In genomic region chr11:67903756-67904155, GRCm38 (mm10) we compare ENCODE assay signal across 36 mouse cellular contexts. TPM values are rescaled to one million over a fixed set of nuclear protein-coding genes. Genes with fewer than 3 reads are reported as not detected.
"Had no signal": no experiment of that assay in that cellular context is flagged by ENCODE, and none has a peak within 500 bp of the region (broad histone marks: within the 10 kb centered on the region; RNA-seq: fewer than 3 reads in every experiment).

No protein-coding gene starts in this region.

- H3K4me2 ChIP-seq: heart, embryonic 11.5 days; heart, embryonic 12.5 days; heart, embryonic 13.5 days; heart, embryonic 15.5 days; hindbrain, embryonic 12.5 days; hindbrain, embryonic 13.5 days; hindbrain, embryonic 14.5 days; hindbrain, embryonic 15.5 days; intestine, embryonic 15.5 days; kidney, embryonic 15.5 days had no signal

- H3K4me3 ChIP-seq: heart, embryonic 12.5 days; heart, embryonic 13.5 days; heart, embryonic 15.5 days; hindbrain, embryonic 10.5 days; hindbrain, embryonic 12.5 days; hindbrain, embryonic 13.5 days; hindbrain, embryonic 15.5 days; intestine, embryonic 15.5 days; kidney, embryonic 15.5 days; layer of hippocampus, adult 2 months; left cerebral cortex, adult 2 months had no signal

- H3K27me3 ChIP-seq: heart, embryonic 12.5 days; heart, embryonic 13.5 days; heart, embryonic 15.5 days; hindbrain, embryonic 12.5 days; hindbrain, embryonic 13.5 days; hindbrain, embryonic 15.5 days; intestine, embryonic 15.5 days; kidney, embryonic 15.5 days had no signal

- H3K9me3 ChIP-seq: heart, embryonic 12.5 days; heart, embryonic 13.5 days; heart, embryonic 15.5 days; hindbrain, embryonic 10.5 days; hindbrain, embryonic 12.5 days; hindbrain, embryonic 13.5 days; hindbrain, embryonic 15.5 days; intestine, embryonic 15.5 days; kidney, embryonic 15.5 days had no signal

- ATAC-seq: hindbrain, embryonic 16.5 days; hindbrain, postnatal 0 days; inflammation-experienced regulatory T-cells, adult 6 months; intestine, embryonic 15.5 days; intestine, embryonic 16.5 days; intestine, postnatal 0 days had no signal

- H3K27ac ChIP-seq: heart, embryonic 13.5 days; heart, embryonic 15.5 days; hindbrain, embryonic 10.5 days; hindbrain, embryonic 12.5 days; hindbrain, embryonic 13.5 days; hindbrain, embryonic 14.5 days; hindbrain, embryonic 15.5 days; hindbrain, postnatal 0 days; intestine, embryonic 15.5 days; kidney, embryonic 15.5 days; kidney, postnatal 0 days; layer of hippocampus, adult 2 months; left cerebral cortex, adult 2 months had no signal

- H3K4me1 ChIP-seq: heart, embryonic 12.5 days; heart, embryonic 13.5 days; heart, embryonic 15.5 days; hindbrain, embryonic 10.5 days; hindbrain, embryonic 12.5 days; hindbrain, embryonic 13.5 days; hindbrain, embryonic 15.5 days; intestine, embryonic 15.5 days; kidney, embryonic 15.5 days had no signal

- H3K9ac ChIP-seq: heart, embryonic 12.5 days; heart, embryonic 13.5 days; heart, embryonic 15.5 days; hindbrain, embryonic 12.5 days; hindbrain, embryonic 13.5 days; hindbrain, embryonic 14.5 days; hindbrain, embryonic 15.5 days; intestine, embryonic 15.5 days; kidney, embryonic 15.5 days had no signal

- H3K36me3 ChIP-seq: heart, embryonic 12.5 days; heart, embryonic 13.5 days; heart, embryonic 15.5 days; hindbrain, embryonic 10.5 days; hindbrain, embryonic 12.5 days; hindbrain, embryonic 13.5 days; hindbrain, embryonic 15.5 days; intestine, embryonic 15.5 days; kidney, embryonic 15.5 days had no signal

- DNase-seq: heart, postnatal 10 days; heart, postnatal 14 days; heart, postnatal 36 days; heart, postnatal 4 days; kidney, adult 11 months; kidney, adult 18-20 months; kidney, adult 2 months; kidney, adult 8-10 months; kidney, adult 9 months; kidney, postnatal 10 days; kidney, postnatal 14 days; kidney, postnatal 25 days; kidney, postnatal 36 days; kidney, postnatal 4 days; layer of hippocampus, adult 9-11 months; layer of hippocampus, postnatal 36 days had no signal

RNA-seq across cellular contexts. Expression of gene Usp43, which starts 18.2 kb away (rescaled TPM):
- total RNA-seq: hematopoietic stem cell, adult 5-6 weeks had no signal
- polyA plus RNA-seq: inflammation-experienced regulatory T-cells, adult 6 months had no signal
